Mouse (Mus musculus) lung, postnatal 14 days (tissue): ENCODE measurements around the gene Mad1l1.

Source experiments
- DNase-seq: peaks from one replicate; pipeline ENCODE4 v3.0.0; 2021

The Mad1l1 gene

DNA sequence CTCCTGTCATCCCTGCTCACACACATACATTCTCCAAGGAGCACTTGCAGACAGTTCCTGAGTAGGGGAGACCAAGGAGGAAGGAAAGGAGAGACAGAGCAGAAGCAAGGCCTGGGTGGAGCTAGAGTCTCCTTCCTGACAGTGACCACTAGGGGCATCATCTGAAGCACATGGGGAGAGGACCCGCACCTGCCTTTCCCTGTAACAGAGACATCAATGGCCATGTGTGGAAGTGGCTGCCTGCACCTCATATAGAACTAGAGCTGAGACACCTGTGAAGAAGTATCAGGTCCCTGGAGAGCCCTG lies 286.4 kb downstream of the Mad1l1 start:
- DNase-seq, result no peak

DNA sequence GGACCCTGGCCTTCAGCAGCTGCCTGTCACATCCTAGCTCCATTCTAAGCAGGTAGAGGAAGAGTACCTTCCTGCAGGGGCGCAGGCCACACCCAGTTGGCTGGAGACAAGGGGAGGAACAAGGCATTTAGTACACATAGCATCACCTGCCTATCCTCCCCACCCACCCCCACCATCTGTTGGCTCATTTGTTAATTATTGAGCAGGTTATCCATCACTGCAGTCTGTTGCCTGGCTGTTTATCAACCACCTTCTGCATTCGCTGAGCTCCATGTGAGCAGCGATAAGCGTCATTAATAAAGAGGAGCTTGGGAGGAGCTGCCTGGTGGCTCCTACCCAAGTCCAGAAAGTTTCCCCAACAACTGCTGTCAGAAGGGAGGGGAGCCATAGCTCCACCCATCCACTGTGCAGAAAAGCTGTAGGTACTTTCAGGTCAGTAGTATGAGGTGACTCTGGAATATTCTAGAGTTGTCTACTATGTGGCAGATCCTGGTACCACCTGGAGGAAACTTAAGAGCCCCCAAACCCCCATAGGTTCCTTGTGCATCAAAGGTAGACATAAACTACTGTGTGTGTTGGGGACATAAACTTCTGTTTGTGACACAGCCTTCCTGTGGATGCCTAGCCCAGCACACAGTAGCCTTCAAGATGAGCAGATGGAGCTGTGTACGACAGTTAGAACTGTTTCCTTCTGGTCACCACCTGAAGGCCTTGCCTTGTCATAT lies 286.9 kb downstream of the Mad1l1 start:
- DNase-seq, result no peak

DNA sequence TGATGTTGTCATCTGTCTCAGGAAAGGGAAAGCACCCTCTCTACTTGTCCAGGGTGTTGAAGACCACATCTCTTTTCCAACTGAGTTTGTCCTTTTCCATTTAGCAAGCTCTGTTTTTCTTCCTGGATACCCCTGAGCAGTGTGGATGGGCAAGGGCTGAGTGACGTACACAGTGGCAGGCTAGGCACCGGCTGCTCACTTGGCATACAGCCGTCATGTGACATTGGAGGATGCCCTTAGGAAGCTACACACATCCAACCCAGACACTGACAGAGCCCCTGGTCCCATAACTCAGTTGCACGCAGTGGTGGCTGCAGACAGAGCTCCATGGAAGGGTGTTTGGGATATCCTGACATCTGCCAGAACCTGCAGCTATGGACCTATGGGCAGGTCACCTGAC lies 295.0 kb downstream of the Mad1l1 start:
- no peak for DNase-seq

DNA sequence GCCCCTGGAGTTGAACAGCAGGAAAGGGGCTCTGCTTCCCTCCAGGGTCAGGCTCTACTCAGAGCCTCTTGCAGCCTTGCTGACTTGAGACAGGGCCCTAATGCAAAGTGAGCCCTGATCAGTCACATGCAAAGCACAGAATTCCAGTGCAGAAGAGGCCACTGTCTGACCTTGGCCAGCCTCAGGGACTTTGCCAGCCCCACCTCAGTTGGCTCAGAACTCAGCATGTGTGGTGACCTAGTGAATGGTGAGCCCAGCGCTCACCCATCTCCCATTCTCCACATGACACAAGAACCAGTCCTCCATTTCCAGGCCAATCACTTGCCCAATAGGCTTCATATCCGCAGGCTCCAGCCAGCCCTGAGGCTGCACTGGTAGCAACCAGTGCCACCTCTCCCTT lies 296.1 kb downstream of the Mad1l1 start:
- no peak for DNase-seq

DNA sequence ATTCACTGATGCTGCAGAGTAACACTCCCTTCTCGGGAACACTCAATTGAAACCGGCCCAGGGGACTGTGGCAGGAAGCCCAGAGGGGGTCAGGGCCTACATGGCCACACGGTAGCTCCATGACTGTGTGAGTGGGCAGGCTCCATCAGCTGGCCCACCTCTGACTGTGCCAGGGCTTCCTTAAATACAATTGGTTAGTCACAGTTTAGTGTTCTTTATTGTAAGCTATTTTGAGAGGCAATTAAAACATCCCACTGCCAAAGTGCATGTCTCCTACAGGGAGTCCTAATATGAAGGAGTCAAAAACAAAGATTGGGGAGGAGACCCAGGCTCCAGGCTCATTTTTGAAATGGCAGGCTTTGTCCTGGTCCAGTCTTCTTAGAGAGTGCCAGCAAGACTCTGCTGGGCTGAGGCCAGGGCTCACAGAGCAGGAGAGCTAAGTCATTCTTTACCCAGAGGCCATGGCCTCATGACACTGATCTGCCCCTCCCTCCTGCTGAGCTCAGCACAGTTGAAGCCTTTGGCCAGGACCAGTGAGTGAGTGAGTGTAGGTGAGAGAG lies 297.3 kb downstream of the Mad1l1 start:
- DNase-seq, result peak; percentile 43

DNA sequence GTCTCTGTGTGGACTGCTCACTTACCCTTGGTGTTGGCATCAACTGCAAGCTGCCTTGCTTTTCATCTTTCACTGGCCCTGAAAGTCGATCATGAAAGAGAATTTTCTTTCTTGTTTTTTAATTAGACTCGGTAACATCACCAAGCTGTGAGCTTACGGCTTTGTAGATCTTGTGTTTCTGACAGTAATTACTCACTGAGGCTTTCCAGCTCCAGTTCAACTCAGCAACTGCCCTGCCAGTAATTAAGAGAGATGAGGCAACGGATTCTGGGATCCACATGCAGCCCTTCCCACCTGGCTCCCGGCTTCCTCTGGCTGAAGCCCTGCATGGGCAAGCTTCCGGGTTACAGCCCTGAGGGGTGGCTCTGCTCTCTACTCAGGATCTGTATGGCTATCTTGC lies 298.5 kb downstream of the Mad1l1 start:
- no peak for DNase-seq

DNA sequence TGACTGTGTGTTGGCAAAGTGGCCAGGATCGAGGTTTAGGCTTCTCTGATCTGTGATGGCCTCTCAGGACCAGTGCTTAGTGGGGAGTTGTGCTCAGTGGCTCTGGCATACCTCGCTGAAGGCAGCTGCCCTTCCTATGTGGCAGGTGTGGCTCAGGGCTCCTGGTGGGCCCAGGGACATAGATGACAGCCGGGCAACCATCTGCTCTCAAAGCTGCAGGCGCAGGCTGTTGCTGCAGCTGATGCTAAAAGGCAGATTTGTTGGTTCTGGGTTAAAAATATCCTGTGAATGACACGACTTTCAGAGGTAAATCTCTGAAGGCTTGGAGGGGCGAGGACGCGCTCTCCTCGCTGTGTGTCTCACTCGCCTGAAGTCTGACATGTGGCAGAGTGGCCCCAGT lies 299.6 kb downstream of the Mad1l1 start:
- DNase-seq, result no peak

DNA sequence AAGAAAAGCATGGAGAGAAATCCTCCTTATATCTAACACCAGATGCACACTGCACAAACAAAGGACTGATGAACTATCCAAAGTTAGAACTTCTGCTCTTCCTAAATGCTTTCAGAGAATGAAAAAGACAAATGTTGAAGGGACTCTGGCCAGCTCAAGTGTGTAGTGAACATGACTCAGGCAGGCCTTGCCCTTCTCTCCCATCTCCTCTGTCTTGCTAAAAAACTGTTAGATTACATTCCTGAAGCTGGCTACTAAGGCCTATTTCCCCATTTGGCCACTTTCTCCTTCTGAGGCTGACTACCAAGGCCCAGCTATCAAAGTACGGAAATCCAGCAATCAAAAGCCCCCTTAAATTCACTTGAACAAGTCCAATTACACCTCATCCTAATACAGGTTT lies 301.7 kb downstream of the Mad1l1 start:
- DNase-seq, result no peak

DNA sequence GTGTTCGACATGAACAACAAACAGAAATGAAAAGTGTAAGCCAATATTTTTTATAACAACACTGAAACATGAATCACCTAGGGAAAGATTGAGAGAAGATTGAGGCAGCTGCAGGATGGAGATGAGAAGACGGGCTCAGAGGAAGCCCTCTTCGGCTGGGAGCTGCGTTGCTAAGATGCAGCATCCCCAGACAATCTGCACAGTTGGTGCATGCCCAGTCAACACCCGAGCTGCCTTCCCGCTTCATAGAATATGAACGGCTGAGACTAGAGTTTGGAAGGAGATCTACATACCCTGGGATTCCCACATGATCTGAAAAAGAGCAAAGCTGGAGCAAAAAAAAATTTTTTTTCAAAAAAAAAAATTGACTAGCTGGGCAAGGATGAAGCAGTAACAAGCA lies 302.6 kb downstream of the Mad1l1 start:
- DNase-seq, result no peak

DNA sequence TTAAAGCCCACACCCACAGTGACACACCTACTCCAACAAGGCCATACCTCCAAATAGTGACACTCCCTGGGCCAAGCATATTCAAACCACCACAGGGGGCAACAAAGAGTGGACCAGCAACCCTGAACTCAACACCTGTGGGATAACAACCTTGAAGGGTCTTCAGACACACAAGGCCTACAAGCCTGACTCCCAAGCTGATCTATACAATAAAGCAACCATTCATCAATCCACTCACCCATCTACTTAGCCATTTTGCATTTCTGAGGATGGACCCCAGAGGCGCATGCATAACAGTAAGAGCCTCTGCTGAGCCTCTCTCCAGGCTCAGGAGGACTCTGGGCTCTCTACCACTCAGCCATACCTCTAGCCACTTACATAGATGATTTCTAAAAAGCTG lies 304.5 kb downstream of the Mad1l1 start:
- no peak for DNase-seq

DNA sequence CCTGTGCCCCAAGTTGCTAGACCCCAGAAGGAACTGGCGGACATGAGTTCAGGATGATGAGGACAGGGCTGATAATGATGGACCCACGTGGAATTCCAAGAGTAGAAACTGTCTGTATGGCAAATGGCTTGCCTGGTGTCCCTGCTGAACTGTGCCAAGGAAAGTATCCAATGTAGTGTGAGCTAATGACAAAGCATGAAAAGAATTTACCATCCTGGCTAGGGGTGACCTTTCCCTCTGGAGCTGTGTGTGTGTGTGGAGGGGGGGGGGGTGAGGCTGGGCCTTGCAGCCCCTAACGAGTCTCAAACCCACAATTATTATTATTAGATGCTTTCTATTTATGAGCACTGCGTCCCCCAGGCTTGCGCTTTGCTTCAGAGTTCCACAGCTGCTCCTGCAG lies 307.7 kb downstream of the Mad1l1 start:
- DNase-seq, result no peak

DNA sequence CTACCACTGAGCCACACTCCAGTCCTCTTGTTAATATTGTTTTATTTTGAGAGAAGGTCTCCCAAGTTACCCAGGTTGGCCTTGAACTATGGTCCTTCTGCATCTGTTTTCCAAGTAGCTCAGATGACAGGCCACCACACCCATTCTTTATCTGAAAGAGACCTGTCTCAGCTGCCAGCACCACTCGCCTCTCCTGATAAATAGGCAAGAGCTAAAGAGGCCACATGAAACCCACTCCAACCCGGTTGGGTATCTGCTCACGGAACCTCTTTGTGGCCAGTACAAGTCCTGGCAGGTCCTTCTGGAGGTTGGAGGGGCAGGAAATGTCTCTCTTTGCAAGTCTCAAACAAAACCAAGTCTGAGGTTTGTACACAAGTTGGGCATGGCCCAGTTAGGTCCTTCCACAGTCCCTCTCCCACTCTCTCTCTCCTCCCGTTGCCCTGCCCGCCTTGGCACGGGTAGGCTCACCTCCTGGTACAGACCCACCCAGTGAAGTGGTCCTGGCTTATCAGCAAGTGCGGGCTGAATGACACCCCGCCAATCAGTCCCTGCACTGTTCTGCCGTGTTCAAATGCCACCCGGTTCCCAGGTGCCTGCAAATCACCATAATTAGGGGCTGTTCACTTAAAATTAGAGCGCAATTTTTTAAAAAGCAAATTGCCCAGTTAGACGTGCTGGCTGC lies 308.9 kb downstream of the Mad1l1 start:
- DNase-seq, result no peak

DNA sequence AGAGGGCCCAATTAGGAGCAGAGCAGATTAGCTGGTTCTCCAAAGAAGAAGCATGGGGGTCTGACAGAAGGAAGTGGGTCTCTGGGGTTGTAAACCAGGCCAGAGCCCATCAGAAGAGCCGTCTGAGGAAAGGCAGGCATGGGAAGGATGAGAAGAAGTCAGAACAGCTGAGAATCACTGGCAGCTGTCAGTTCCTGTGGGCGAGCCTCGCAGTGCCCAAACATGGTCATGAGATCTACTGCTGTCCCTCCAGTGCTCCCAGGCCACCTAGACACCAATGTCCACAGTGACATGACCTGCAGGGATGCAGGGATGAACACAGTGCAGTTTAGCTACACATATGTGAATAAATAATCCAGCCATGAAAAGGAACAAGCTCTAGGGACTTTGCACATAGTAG lies 310.9 kb downstream of the Mad1l1 start:
- DNase-seq, result no peak

DNA sequence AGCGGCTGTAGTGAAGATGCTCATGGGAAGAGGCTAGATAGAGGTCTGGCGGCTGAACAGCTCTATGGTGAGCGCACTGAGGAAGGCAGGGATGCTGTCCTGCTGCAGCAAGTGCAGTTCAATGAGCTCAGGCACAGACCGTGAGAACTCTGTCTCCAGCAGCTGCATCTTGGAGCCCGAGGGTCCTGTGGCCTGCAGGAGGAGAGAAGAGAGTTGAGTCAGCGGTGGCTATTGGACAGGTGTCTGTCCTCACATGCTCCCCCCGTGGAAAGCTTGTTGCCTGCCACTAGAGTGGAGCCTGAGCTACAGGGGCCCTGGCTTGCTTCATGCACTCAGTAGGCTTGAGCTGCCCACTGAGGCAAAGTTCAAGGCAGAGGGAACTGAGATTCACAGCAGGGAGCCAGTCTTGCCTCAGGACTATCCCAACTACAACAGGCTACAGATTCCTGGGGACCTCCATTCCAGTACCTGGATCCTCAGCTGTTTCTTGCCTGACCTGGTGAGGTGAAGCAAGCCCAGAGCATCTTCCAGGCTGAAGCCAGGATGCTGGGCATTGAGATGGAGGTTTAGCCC lies 312.2 kb downstream of the Mad1l1 start:
- no peak for DNase-seq

DNA sequence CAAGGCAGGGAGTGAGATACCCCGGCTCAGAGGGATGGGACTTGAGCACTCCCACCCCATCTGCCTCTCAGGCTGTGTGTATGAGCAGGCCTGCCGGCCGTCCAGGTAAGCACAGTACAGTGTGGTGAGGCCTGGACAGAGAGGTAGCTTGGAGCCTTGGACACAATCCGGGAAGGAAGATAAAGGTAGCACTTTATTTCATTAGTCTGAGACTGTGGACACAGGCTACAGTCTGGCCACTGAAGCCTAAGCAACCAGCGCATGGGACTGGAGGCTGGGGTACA lies 312.9 kb downstream of the Mad1l1 start:
- DNase-seq, result no peak

DNA sequence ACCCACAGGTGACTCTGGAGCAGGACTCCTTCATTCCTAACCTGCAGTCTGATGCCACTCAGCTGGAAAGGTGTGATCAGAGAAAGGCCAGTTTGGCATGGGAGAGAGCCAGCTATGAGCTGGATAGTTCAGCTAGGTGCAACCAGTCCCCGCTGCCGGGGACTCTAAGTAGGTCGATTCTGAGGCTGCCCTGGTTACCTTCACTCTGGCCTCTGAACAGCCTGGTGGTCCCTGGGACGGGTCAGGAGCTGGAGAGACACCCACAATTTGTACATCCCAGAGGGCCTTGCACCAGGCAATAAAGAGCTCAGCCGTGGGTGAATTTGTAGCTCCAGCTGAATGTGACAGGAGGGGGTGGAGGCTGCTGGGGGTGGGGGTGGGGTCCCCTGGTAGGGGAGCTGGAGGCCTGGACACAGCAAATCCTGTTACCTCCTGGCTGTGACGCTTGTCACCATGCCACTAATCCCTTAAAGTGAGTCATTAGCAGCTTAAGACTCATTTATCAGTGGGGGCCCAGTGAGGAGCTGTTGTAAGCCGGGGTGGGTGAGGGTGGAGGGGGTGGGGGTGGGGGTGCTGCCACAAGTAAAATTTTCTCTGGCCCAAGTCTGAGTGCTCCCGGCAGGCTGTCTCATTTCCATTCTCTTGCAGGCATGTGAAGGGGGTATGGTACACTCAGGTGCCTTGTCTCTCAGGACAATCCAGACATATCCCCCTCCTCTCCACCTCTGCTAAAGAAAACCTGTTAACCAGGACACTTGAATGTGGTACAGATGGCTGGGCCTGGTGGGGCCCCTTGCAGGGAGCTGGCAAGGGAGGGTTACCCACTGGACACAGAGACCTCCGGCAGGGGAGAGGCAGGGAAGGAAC lies 313.5 kb downstream of the Mad1l1 start:
- DNase-seq, result no peak

DNA sequence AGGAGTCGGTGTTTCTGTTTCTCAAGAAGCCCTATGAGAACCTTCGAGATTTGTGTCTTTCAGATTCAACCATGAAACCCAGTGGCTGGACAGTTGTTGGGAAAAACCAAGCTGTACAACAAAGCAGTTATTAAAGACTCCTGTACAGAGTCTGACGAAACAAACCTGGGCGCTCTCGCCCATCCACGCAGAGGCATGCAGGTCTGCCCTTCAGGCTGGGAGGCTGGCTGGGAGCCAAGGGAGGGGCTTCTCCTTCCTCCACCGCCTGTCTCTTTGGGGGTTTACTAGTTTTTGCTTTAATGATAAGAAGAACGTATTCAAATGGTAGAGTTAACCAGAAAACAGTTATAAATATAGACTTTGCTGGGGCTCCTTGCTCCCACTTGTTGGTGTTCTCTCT lies 314.5 kb downstream of the Mad1l1 start:
- DNase-seq, result no peak

DNA sequence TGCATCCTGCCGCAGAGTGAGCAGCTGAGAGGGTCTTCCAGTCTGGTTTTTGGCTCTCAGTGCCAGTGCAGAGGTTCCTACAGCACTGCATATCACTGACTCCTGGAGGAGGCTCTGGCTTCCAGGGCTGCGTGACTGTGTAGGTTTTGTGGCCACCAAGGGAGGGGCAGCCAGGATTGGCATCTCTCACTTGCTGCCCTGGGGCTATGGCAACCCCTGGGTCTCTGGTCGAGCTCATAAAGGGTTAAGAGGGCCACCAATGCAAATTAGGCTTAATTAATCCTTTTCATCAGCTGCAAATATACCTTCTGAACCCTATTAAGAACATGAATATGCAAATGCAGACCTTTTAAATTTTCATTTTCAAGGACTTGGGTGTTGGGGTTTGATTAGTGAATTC lies 318.8 kb downstream of the Mad1l1 start:
- no peak for DNase-seq

DNA sequence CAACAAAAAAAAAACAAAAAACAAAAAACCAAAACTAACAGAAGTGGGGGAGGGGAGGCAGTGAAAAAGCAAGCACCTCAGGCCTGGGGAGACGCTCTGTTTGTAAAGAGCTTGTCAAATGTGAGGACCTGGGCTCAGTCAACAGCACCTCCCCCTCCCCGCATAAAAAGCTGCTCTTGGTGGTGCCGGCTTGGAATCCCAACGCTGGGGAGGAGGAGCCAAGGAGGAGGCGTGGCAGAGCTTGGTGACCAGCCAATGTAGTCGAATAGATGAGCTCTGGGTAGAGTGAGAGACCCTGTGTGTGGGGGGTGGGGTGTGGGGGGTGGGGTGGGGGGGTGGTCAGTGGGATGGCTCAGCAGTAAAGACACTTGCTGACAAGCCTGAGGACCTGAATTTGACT lies 322.4 kb downstream of the Mad1l1 start:
- DNase-seq, result no peak

DNA sequence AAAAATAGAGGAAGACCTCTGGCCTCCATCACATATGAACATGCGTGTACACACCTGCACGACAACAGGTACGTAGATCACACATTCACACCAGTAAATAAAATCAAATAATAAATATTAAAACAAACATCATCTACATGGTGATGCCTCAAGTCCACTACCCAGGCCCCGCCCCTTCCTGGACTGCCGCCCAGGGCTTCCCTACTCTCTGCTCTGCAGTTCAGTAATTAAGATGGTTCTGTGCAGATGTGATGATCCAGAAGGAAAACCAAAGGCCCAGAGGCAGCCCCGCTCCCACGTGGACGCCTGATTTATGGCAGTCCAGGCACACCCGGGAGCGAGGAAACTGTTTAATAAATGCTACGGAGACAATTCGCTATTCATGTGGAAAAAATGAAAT lies 323.0 kb downstream of the Mad1l1 start:
- peak; percentile 17 for DNase-seq

DNA sequence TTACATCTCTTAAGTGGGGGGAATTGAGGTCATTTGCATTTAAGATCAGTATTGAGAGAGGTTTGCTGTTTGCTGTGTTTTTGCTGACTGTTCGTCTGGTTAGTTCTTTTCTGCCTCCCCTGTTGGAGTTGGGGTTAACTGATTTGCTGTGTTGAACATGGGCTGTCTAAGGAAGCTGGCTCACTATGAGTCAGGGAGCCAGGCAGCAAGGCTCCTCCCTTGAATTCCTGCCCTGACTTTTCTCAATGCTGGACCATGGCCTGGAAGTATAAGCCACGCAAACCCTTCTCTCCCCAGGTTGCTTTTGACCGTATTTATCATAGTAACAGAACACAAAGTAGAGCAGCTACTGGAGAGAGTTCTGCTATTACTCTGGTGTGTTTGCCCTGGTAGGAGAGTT lies 329.8 kb downstream of the Mad1l1 start:
- no peak for DNase-seq

DNA sequence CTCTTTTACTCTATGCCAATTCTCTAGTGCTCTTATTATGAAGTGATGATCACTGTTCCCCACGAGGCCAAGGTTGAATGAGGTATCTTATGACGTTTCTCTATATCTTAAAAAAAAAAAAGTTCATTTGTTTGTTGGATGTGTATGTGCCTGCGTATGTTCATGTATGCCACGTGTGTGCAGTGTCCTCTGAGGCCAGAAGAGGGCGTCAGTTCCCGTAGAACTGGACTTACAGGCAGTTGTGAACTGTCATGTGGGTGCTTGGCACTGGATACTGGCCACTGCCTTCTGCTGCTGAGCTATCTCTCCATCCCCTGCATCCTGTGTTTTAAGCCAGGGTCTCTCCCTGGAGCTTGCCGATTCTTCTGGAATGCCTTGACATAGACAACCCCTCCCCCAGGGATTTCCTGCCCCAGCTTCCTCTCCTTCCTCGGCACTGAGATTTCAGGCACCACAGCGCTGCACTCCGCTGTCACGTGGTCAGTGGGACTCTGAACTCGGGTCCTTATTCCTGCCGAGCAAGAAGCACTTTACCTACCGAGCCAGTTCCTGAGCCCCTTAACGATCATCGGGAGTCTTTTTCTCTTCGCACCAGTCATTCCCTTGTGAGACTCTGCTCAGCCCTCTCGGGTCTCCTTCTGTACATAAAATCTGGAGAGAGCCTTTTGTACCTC lies 336.1 kb downstream of the Mad1l1 start:
- DNase-seq, result no peak

DNA sequence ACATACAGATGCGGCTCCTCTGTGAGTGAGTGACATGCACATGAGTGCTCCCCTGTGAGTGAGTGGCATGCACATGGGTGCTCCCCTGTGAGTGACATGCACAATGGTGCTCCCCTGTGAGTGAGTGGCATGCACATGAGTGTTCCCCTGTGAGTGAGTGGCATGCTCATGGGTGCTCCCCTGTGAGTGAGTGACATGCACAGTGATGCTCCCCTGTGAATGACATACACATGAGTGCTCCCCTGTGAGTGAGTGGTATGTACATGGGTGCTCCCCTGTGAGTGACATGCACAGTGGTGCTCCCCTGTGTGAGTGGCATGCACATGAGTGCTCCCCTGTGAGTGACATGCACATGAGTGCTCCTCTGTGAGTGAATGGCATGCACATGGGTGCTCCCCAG lies 339.4 kb downstream of the Mad1l1 start:
- DNase-seq, result no peak
